Mouse (Mus musculus): Measurements from ENCODE around the gene Lcorl. TPM values are rescaled to one million over a fixed set of nuclear protein-coding genes. Genes with fewer than 3 reads are reported as not detected.

Gene Lcorl
- polyA plus RNA-seq, 1 experiment = 25.1 TPM

- TF ChIP-seq EP300 (IDR thresholded peaks at IDR 0.05; ENCODE audit: insufficient read depth, low read depth, low read length) = no peak
- TF ChIP-seq POLR2A (IDR thresholded peaks at IDR 0.05; ENCODE audit: insufficient read depth, low read length) = no peak
- TF ChIP-seq CTCF (IDR thresholded peaks at IDR 0.05; ENCODE audit: low read depth, low read length) = no peak
- Histone ChIP-seq H3K9me3 (replicated peaks; ENCODE audit: control insufficient read depth, insufficient read depth, low read length, poor library complexity, severe bottlenecking) (no peaks in the 10 kb centered on the region), H3K9ac (ENCODE audit: low read depth, poor library complexity, severe bottlenecking) (no peak overlapping the region), H3K4me3 (ENCODE audit: low read depth, low read length) (no peak overlapping the region), H3K27me3 (ENCODE audit: control insufficient read depth, insufficient read depth, low read length, poor library complexity, severe bottlenecking) (no peaks in the 10 kb centered on the region), H3K4me1 (ENCODE audit: control insufficient read depth, insufficient read depth, low read length) (no peaks in the 10 kb centered on the region), H3K27ac (ENCODE audit: insufficient read depth, low read length) (no peak overlapping the region), H3K36me3 (ENCODE audit: control insufficient read depth, insufficient read depth, low read length, poor library complexity, severe bottlenecking) (peaks cover 13% of the 10 kb centered on the region)
These were observed 177.5 kb downstream of the Lcorl start for GRCm38 (mm10) chr5:45679955-45680354.

GRCm38 (mm10) chr5:45677639-45678038 lies 179.8 kb downstream of the Lcorl start:
- TF ChIP-seq EP300 (IDR thresholded peaks at IDR 0.05; ENCODE audit: insufficient read depth, low read depth, low read length) = no peak
- TF ChIP-seq CTCF (IDR thresholded peaks at IDR 0.05; ENCODE audit: low read depth, low read length) = no peak
- TF ChIP-seq POLR2A (IDR thresholded peaks at IDR 0.05; ENCODE audit: insufficient read depth, low read length) = no peak
- Histone ChIP-seq H3K27ac (ENCODE audit: insufficient read depth, low read length) (no peak overlapping the region), H3K4me3 (ENCODE audit: low read depth, low read length) (no peak overlapping the region), H3K36me3 (ENCODE audit: control insufficient read depth, insufficient read depth, low read length, poor library complexity, severe bottlenecking) (peaks cover 13% of the 10 kb centered on the region), H3K9me3 (replicated peaks; ENCODE audit: control insufficient read depth, insufficient read depth, low read length, poor library complexity, severe bottlenecking) (no peaks in the 10 kb centered on the region), H3K27me3 (ENCODE audit: control insufficient read depth, insufficient read depth, low read length, poor library complexity, severe bottlenecking) (no peaks in the 10 kb centered on the region), H3K9ac (ENCODE audit: low read depth, poor library complexity, severe bottlenecking) (no peak overlapping the region), H3K4me1 (ENCODE audit: control insufficient read depth, insufficient read depth, low read length) (no peaks in the 10 kb centered on the region)

GRCm38 (mm10) chr5:45675032-45675431 lies 182.4 kb downstream of the Lcorl start:
- Histone ChIP-seq H3K9me3 (replicated peaks; ENCODE audit: control insufficient read depth, insufficient read depth, low read length, poor library complexity, severe bottlenecking) (no peaks in the 10 kb centered on the region), H3K36me3 (ENCODE audit: control insufficient read depth, insufficient read depth, low read length, poor library complexity, severe bottlenecking) (peaks cover 16% of the 10 kb centered on the region), H3K4me3 (ENCODE audit: low read depth, low read length) (no peak overlapping the region), H3K27ac (ENCODE audit: insufficient read depth, low read length) (no peak overlapping the region), H3K4me1 (ENCODE audit: control insufficient read depth, insufficient read depth, low read length) (no peaks in the 10 kb centered on the region), H3K27me3 (ENCODE audit: control insufficient read depth, insufficient read depth, low read length, poor library complexity, severe bottlenecking) (no peaks in the 10 kb centered on the region), H3K9ac (ENCODE audit: low read depth, poor library complexity, severe bottlenecking) (no peak overlapping the region)
- TF ChIP-seq POLR2A (IDR thresholded peaks at IDR 0.05; ENCODE audit: insufficient read depth, low read length) (no peak), EP300 (IDR thresholded peaks at IDR 0.05; ENCODE audit: insufficient read depth, low read depth, low read length) (no peak), CTCF (IDR thresholded peaks at IDR 0.05; ENCODE audit: low read depth, low read length) (no peak)

- TF ChIP-seq EP300 (IDR thresholded peaks at IDR 0.05; ENCODE audit: insufficient read depth, low read depth, low read length) (no peak), POLR2A (IDR thresholded peaks at IDR 0.05; ENCODE audit: insufficient read depth, low read length) (no peak)
- no peaks in the 10 kb centered on the region for H3K27me3 ChIP-seq (ENCODE audit: control insufficient read depth, insufficient read depth, low read length, poor library complexity, severe bottlenecking)
- no peaks in the 10 kb centered on the region for H3K4me1 ChIP-seq (ENCODE audit: control insufficient read depth, insufficient read depth, low read length)
- H3K4me3 ChIP-seq (ENCODE audit: low read depth, low read length) = no peak overlapping the region
- no peaks in the 10 kb centered on the region for H3K9me3 ChIP-seq (replicated peaks; ENCODE audit: control insufficient read depth, insufficient read depth, low read length, poor library complexity, severe bottlenecking)
- H3K9ac ChIP-seq (ENCODE audit: low read depth, poor library complexity, severe bottlenecking) = no peak overlapping the region
- H3K27ac ChIP-seq (ENCODE audit: insufficient read depth, low read length) = no peak overlapping the region
- H3K36me3 ChIP-seq (ENCODE audit: control insufficient read depth, insufficient read depth, low read length, poor library complexity, severe bottlenecking) = peaks cover 13% of the 10 kb centered on the region
These were observed 186.4 kb downstream of the Lcorl start for GRCm38 (mm10) chr5:45670894-45671494.

- peaks cover 10% of the 10 kb centered on the region for H3K36me3 ChIP-seq (ENCODE audit: control insufficient read depth, insufficient read depth, low read length, poor library complexity, severe bottlenecking)
- H3K4me3 ChIP-seq (ENCODE audit: low read depth, low read length) = peak overlapping the region; percentile 82
- no peaks in the 10 kb centered on the region for H3K27me3 ChIP-seq (ENCODE audit: control insufficient read depth, insufficient read depth, low read length, poor library complexity, severe bottlenecking)
- no peaks in the 10 kb centered on the region for H3K9me3 ChIP-seq (replicated peaks; ENCODE audit: control insufficient read depth, insufficient read depth, low read length, poor library complexity, severe bottlenecking)
- TF ChIP-seq EP300 (IDR thresholded peaks at IDR 0.05; ENCODE audit: insufficient read depth, low read depth, low read length) = no peak
- no peak for TF ChIP-seq POLR2A (IDR thresholded peaks at IDR 0.05; ENCODE audit: insufficient read depth, low read length)
- no peak for TF ChIP-seq CTCF (IDR thresholded peaks at IDR 0.05; ENCODE audit: low read depth, low read length)
- H3K9ac ChIP-seq (ENCODE audit: low read depth, poor library complexity, severe bottlenecking) = peak overlapping the region; percentile 93
- H3K27ac ChIP-seq (ENCODE audit: insufficient read depth, low read length) = peak overlapping the region; percentile 19
- no peaks in the 10 kb centered on the region for H3K4me1 ChIP-seq (ENCODE audit: control insufficient read depth, insufficient read depth, low read length)
These were observed 187.1 kb downstream of the Lcorl start for GRCm38 (mm10) chr5:45670280-45670670.

GRCm38 (mm10) chr5:45669598-45670279 lies 187.7 kb downstream of the Lcorl start, which contains the start of gene Ncapg:
Gene Ncapg, plus strand, starts transcription at chr5:45669919.
- Histone ChIP-seq H3K27ac (ENCODE audit: insufficient read depth, low read length) (peak within 1 kb of the TSS; percentile 45), H3K27me3 (ENCODE audit: control insufficient read depth, insufficient read depth, low read length, poor library complexity, severe bottlenecking) (no peaks in the 10 kb centered on the region), H3K4me1 (ENCODE audit: control insufficient read depth, insufficient read depth, low read length) (no peaks in the 10 kb centered on the region), H3K4me3 (ENCODE audit: low read depth, low read length) (peak within 1 kb of the TSS; percentile 92), H3K9me3 (replicated peaks; ENCODE audit: control insufficient read depth, insufficient read depth, low read length, poor library complexity, severe bottlenecking) (no peaks in the 10 kb centered on the region), H3K9ac (ENCODE audit: low read depth, poor library complexity, severe bottlenecking) (peak within 1 kb of the TSS; percentile 93), H3K36me3 (ENCODE audit: control insufficient read depth, insufficient read depth, low read length, poor library complexity, severe bottlenecking) (peaks cover 7% of the 10 kb centered on the region)
- TF ChIP-seq EP300 (IDR thresholded peaks at IDR 0.05; ENCODE audit: insufficient read depth, low read depth, low read length) (no peak), POLR2A (IDR thresholded peaks at IDR 0.05; ENCODE audit: insufficient read depth, low read length) (peak; percentile 77)
